Mouse (Mus musculus): Measurements from ENCODE around the gene Cdkn1b. TPM values are rescaled to one million over a fixed set of nuclear protein-coding genes. Genes with fewer than 3 reads are reported as not detected.

Cdkn1b gene
- polyA plus RNA-seq (2014; fragmentation: Nextera tagmentation; extraction: Ambion mirVana): 27.8 and 28.0 TPM in 2 replicates

DNA sequence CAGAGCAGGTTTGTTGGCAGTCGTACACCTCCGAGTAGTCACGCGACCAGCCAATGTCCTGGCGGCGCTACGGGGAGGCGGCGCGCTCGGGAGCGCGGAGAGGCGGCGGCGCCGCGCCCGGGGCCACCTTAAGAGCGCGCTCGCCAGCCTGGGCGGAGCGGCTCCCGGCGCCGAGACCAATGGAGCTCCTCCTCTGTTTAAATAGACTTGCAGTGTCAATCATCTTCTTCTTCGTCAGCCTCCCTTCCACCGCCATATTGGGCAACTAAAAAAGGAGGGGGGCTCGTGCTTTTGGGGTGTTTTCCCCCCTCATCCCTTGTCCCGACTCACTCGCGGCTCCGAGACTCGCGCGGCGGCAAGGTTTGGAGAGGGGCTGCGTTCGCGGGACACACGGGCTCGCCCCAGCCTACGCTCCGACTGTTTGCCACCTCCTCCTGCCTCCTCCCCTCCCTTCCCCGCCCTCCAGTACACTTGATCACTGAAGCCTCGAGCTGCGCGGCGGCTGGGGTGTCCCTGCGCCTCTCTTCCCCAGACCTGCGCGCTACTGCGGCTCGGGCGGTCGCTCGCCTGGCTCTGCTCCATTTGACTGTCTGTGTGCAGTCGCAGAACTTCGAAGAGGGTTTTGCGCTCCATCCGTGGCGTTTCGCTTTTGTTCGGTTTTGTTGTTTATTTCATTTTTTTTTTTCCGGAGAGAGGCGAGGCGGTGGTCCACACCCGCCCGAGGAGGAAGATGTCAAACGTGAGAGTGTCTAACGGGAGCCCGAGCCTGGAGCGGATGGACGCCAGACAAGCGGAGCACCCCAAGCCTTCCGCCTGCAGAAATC is at the start of gene Cdkn1b:
Cdkn1b (plus strand) TSS at position 212 of the 824 bp plus-strand sequence.
- ATAC-seq (ENCODE audit: low FRiP score) (peak; percentile 95), DNase-seq (ENCODE audit: low spot score, missing footprints) (peak; percentile 99)
- Histone ChIP-seq H3K27me3 (ENCODE audit: control insufficient read depth, insufficient read depth, low read length) (no peaks in the 10 kb centered on the region), H3K9ac (ENCODE audit: low read length) (peak within 1 kb of the TSS; percentile 79), H3K9me3 (ENCODE audit: control insufficient read depth, low read length) (no peaks in the 10 kb centered on the region), H3K4me2 (peak within 1 kb of the TSS; percentile 82), H3K4me1 (ENCODE audit: control insufficient read depth, insufficient read depth, low read length) (peaks cover 34% of the 10 kb centered on the region), H3K4me3 (ENCODE audit: low read depth, low read length) (peak within 1 kb of the TSS; percentile 71), H3K27ac (ENCODE audit: low read depth, low read length) (peak within 1 kb of the TSS; percentile 89), H3K36me3 (ENCODE audit: control insufficient read depth, insufficient read depth, low read length) (no peaks in the 10 kb centered on the region)
- under 1% methylated on average over 77 of the region's 77 CpGs for WGBS

DNA sequence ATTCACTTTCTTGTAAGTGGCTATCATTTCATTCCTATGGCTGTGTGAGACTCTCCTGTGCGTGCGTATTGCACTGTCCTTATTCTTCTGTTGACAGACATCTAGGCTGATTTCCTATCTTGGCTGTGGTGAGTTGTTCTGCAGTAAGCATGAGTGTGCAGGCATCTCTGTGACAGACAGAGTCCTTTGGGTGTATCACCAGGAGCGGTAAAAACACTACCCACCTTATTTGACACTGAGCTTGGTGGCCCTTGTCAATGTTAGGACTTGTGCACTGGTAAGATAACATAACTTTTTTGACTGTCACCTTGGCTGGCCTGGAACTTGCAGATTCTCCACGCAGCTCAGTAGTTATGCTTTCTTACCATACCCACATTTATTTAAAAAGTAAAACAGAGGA is 49.3 kb upstream of the Cdkn1b start:
- DNase-seq (ENCODE audit: low spot score, missing footprints) (no peak), ATAC-seq (ENCODE audit: low FRiP score) (no peak)
- peaks cover 29% of the 10 kb centered on the region for H3K36me3 ChIP-seq (ENCODE audit: control insufficient read depth, insufficient read depth, low read length)
- no peaks in the 10 kb centered on the region for H3K4me1 ChIP-seq (ENCODE audit: control insufficient read depth, insufficient read depth, low read length)
- H3K4me3 ChIP-seq (ENCODE audit: low read depth, low read length): no peak overlapping the region
- H3K9me3 ChIP-seq (ENCODE audit: control insufficient read depth, low read length): no peaks in the 10 kb centered on the region
- H3K4me2 ChIP-seq: no peak overlapping the region
- WGBS: 94% methylated on average over 4 of the region's 4 CpGs
- no peaks in the 10 kb centered on the region for H3K27me3 ChIP-seq (ENCODE audit: control insufficient read depth, insufficient read depth, low read length)
- H3K27ac ChIP-seq (ENCODE audit: low read depth, low read length): no peak overlapping the region
- H3K9ac ChIP-seq (ENCODE audit: low read length): no peak overlapping the region

DNA sequence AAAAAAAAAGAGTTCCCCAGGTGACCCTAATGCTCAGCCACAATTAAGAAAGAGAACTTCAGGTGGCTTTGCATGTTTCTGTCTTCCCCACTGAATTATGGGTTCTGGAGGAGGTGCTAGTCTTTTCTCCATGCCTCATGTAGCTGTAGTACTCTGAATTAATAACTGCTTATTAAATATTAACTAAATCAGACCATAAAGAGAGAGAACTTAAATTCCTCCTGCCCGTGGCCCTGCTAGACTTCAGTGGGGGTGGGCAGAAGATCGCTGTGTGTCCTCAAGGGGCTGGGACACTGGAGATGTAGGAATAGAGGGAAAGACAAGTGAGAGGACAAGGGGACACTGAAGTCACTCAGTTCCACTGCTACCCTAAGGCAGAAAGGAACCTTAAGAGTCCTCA is 48.0 kb upstream of the Cdkn1b start:
- DNase-seq (ENCODE audit: low spot score, missing footprints) (no peak), ATAC-seq (ENCODE audit: low FRiP score) (no peak)
- Histone ChIP-seq H3K9ac (ENCODE audit: low read length) (no peak overlapping the region), H3K9me3 (ENCODE audit: control insufficient read depth, low read length) (no peaks in the 10 kb centered on the region), H3K36me3 (ENCODE audit: control insufficient read depth, insufficient read depth, low read length) (peaks cover 28% of the 10 kb centered on the region), H3K4me2 (no peak overlapping the region), H3K27me3 (ENCODE audit: control insufficient read depth, insufficient read depth, low read length) (no peaks in the 10 kb centered on the region), H3K4me1 (ENCODE audit: control insufficient read depth, insufficient read depth, low read length) (no peaks in the 10 kb centered on the region), H3K4me3 (ENCODE audit: low read depth, low read length) (no peak overlapping the region), H3K27ac (ENCODE audit: low read depth, low read length) (no peak overlapping the region)
- WGBS: 96% methylated on average over 2 of the region's 2 CpGs

DNA sequence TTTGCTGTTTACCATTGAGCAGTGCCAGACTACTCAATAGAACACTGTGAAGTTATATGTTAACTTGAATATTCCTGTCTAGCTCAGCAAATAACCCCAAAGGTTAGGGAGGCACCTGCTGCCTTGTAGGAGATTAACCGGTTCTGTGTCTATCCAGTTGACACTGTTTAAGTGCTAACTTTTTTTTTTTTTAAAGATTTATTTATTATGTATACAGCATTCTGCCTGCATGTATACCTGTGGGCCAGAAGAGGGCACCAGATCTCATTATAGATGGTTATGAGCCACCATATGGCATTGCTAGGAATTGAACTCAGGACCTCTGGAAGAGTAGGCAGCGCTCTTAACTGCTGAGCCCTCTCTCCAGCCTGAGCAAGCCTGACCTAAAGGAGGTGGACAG is 47.2 kb upstream of the Cdkn1b start:
- 90% methylated on average over 2 of the region's 2 CpGs for WGBS
- H3K36me3 ChIP-seq (ENCODE audit: control insufficient read depth, insufficient read depth, low read length): peaks cover 24% of the 10 kb centered on the region

DNA sequence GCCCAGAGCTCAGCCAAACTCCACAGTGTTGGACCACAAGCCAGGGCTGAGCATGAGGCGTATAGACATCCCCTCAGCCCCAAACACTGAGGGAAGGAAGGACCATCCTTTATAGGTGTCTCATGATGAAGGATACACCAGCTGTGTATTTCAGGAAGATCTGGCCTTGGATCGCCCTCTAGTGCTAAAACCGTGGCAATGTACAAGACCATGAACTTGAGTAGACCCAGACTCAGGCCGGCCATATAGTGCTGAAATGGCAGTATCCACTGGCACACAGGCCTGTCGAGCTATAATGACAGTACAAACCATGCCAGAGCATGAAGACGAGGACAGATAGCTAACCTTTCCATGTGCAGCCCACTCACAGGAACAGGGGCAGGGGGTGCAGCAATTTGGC is 43.4 kb upstream of the Cdkn1b start:
- H3K9me3 ChIP-seq (ENCODE audit: control insufficient read depth, low read length): no peaks in the 10 kb centered on the region
- DNase-seq (ENCODE audit: low spot score, missing footprints): no peak
- H3K9ac ChIP-seq (ENCODE audit: low read length): no peak overlapping the region
- peaks cover 2% of the 10 kb centered on the region; the same call in 1 of the 2 replicates for H3K36me3 ChIP-seq (ENCODE audit: control insufficient read depth, insufficient read depth, low read length)
- H3K27ac ChIP-seq (ENCODE audit: low read depth, low read length): no peak overlapping the region
- ATAC-seq (ENCODE audit: low FRiP score): peak; percentile 35; the same call in 1 of the 2 replicates
- H3K4me3 ChIP-seq (ENCODE audit: low read depth, low read length): no peak overlapping the region
- no peak overlapping the region for H3K4me2 ChIP-seq
- H3K27me3 ChIP-seq (ENCODE audit: control insufficient read depth, insufficient read depth, low read length): no peaks in the 10 kb centered on the region
- no peaks in the 10 kb centered on the region for H3K4me1 ChIP-seq (ENCODE audit: control insufficient read depth, insufficient read depth, low read length)
- 83% methylated on average over 6 of the region's 6 CpGs for WGBS

More for the DNA sequence above, 47.2 kb upstream of the Cdkn1b start:
- H3K4me2 ChIP-seq: no peak overlapping the region
- H3K4me3 ChIP-seq (ENCODE audit: low read depth, low read length): no peak overlapping the region
- H3K27ac ChIP-seq (ENCODE audit: low read depth, low read length): no peak overlapping the region
- H3K9me3 ChIP-seq (ENCODE audit: control insufficient read depth, low read length): no peaks in the 10 kb centered on the region
- no peak for ATAC-seq (ENCODE audit: low FRiP score)
- H3K4me1 ChIP-seq (ENCODE audit: control insufficient read depth, insufficient read depth, low read length): no peaks in the 10 kb centered on the region
- H3K9ac ChIP-seq (ENCODE audit: low read length): no peak overlapping the region
- H3K27me3 ChIP-seq (ENCODE audit: control insufficient read depth, insufficient read depth, low read length): no peaks in the 10 kb centered on the region
- DNase-seq (ENCODE audit: low spot score, missing footprints): no peak

DNA sequence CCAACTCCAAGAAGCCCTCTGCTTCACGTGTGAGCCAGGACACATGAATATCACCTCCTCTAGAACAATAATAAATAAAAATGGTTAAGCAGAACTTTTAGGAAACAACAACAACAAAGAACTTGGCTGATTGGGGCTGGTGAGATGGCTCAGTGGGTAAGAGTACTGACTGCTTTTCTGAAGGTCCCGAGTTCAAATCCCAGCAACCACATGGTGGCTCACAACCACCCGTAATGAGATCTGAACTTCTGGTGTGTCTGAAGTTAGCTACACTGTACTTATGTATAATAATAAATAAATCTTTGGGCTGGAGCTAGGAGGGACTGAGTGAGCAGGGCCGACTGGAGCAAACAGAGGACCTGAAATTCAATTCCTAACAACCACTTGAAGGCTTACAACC is 42.9 kb upstream of the Cdkn1b start:
- Histone ChIP-seq H3K4me3 (ENCODE audit: low read depth, low read length) (no peak overlapping the region), H3K27me3 (ENCODE audit: control insufficient read depth, insufficient read depth, low read length) (no peaks in the 10 kb centered on the region), H3K27ac (ENCODE audit: low read depth, low read length) (no peak overlapping the region), H3K9me3 (ENCODE audit: control insufficient read depth, low read length) (no peaks in the 10 kb centered on the region), H3K4me2 (no peak overlapping the region), H3K36me3 (ENCODE audit: control insufficient read depth, insufficient read depth, low read length) (peaks cover 2% of the 10 kb centered on the region; the same call in 1 of the 2 replicates), H3K9ac (ENCODE audit: low read length) (no peak overlapping the region), H3K4me1 (ENCODE audit: control insufficient read depth, insufficient read depth, low read length) (no peaks in the 10 kb centered on the region)
- no peak for ATAC-seq (ENCODE audit: low FRiP score)
- DNase-seq (ENCODE audit: low spot score, missing footprints): no peak
- WGBS: 85% methylated on average over 4 of the region's 4 CpGs

DNA sequence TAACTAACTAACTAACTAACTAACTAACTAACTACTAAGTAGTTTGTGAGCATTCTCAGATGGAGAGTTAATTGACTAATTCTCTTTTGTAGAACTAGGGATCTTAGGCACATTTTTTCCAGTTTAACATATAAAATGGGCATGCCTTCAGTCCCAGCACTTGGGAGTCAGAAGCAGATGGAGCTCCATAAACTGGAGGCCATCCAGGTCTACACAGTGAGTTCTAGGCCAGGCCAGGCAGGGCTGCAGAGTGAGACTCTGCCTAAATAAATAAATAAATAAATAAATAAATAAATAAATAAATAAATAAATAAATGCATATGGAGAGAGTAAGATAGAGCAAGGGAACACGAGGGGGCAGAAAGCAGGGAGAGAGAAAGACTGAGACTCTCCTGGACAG is 42.3 kb upstream of the Cdkn1b start:
- DNase-seq (ENCODE audit: low spot score, missing footprints) (no peak), ATAC-seq (ENCODE audit: low FRiP score) (no peak)
- WGBS: 84% methylated on average over 1 of the region's 1 CpGs

DNA sequence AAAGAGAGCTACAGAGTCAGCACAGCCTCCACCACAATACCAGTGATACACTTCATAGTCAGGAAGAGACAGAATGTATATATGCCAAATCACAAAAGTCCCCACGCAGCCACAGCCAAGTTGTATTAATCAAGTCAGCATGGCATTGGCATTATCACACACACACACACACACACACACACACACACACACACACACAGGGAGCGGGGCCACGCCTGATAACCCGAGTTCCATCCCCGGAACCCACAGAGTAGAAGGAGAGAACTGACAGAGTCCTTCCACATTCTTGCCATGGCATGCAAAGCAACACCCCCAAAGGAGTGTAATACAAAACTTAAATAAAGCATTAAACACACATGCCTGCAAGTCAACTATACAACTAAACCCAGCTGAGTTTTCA is 40.6 kb upstream of the Cdkn1b start:
- ATAC-seq (ENCODE audit: low FRiP score): no peak
- no peak overlapping the region for H3K27ac ChIP-seq (ENCODE audit: low read depth, low read length)
- peaks cover 2% of the 10 kb centered on the region; the same call in 1 of the 2 replicates for H3K36me3 ChIP-seq (ENCODE audit: control insufficient read depth, insufficient read depth, low read length)
- DNase-seq (ENCODE audit: low spot score, missing footprints): no peak
- no peaks in the 10 kb centered on the region for H3K27me3 ChIP-seq (ENCODE audit: control insufficient read depth, insufficient read depth, low read length)
- H3K9ac ChIP-seq (ENCODE audit: low read length): no peak overlapping the region
- H3K4me3 ChIP-seq (ENCODE audit: low read depth, low read length): no peak overlapping the region
- WGBS: 93% methylated on average over 5 of the region's 5 CpGs
- no peaks in the 10 kb centered on the region for H3K4me1 ChIP-seq (ENCODE audit: control insufficient read depth, insufficient read depth, low read length)
- no peaks in the 10 kb centered on the region for H3K9me3 ChIP-seq (ENCODE audit: control insufficient read depth, low read length)
- no peak overlapping the region for H3K4me2 ChIP-seq

More for the DNA sequence above, 42.3 kb upstream of the Cdkn1b start:
- Histone ChIP-seq H3K4me3 (ENCODE audit: low read depth, low read length) (no peak overlapping the region), H3K36me3 (ENCODE audit: control insufficient read depth, insufficient read depth, low read length) (peaks cover 2% of the 10 kb centered on the region; the same call in 1 of the 2 replicates), H3K27me3 (ENCODE audit: control insufficient read depth, insufficient read depth, low read length) (no peaks in the 10 kb centered on the region), H3K27ac (ENCODE audit: low read depth, low read length) (no peak overlapping the region), H3K4me2 (no peak overlapping the region), H3K9ac (ENCODE audit: low read length) (no peak overlapping the region), H3K4me1 (ENCODE audit: control insufficient read depth, insufficient read depth, low read length) (no peaks in the 10 kb centered on the region), H3K9me3 (ENCODE audit: control insufficient read depth, low read length) (no peaks in the 10 kb centered on the region)

DNA sequence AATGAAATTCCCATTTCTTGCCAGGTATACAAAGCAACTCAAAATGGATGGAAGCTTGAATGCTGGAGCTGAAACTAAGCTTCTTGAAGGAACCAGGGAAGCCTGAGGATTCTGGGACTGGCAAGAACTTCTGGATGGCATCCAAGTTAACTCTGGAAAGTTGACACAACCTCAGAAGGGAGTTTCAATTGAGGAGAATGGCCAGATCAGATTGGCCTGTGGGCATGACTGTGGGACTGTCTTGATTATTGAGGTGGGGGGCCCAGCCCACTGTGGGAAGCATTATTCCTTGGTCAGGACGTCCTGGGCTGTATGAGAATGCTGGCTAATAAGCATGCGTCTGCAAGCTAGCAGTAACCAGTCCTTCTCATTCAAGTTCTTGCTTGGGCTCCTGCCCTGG is 40.2 kb upstream of the Cdkn1b start:
- no peak overlapping the region for H3K9ac ChIP-seq (ENCODE audit: low read length)
- H3K36me3 ChIP-seq (ENCODE audit: control insufficient read depth, insufficient read depth, low read length): peaks cover 2% of the 10 kb centered on the region; the same call in 1 of the 2 replicates
- no peak overlapping the region for H3K4me2 ChIP-seq
- 73% methylated on average over 2 of the region's 2 CpGs for WGBS
- ATAC-seq (ENCODE audit: low FRiP score) (no peak), DNase-seq (ENCODE audit: low spot score, missing footprints) (no peak)
- no peaks in the 10 kb centered on the region for H3K27me3 ChIP-seq (ENCODE audit: control insufficient read depth, insufficient read depth, low read length)
- no peak overlapping the region for H3K27ac ChIP-seq (ENCODE audit: low read depth, low read length)
- H3K9me3 ChIP-seq (ENCODE audit: control insufficient read depth, low read length): no peaks in the 10 kb centered on the region
- no peaks in the 10 kb centered on the region for H3K4me1 ChIP-seq (ENCODE audit: control insufficient read depth, insufficient read depth, low read length)
- no peak overlapping the region for H3K4me3 ChIP-seq (ENCODE audit: low read depth, low read length)
